Mouse (Mus musculus): Measurements from ENCODE around the gene Usp44. TPM values are rescaled to one million over a fixed set of nuclear protein-coding genes. Genes with fewer than 3 reads are reported as not detected.
A peak's percentile ranks its signal among the peaks of the same experiment; 100 is the strongest.
"Not testable (repeated sequence)": the region's sequence is repeated elsewhere in the genome, so short reads cannot be mapped to it uniquely, and the experiment has no call there.

Usp44 gene
- polyA plus RNA-seq, 1 experiment from 2014 or later, result not detected

DNA sequence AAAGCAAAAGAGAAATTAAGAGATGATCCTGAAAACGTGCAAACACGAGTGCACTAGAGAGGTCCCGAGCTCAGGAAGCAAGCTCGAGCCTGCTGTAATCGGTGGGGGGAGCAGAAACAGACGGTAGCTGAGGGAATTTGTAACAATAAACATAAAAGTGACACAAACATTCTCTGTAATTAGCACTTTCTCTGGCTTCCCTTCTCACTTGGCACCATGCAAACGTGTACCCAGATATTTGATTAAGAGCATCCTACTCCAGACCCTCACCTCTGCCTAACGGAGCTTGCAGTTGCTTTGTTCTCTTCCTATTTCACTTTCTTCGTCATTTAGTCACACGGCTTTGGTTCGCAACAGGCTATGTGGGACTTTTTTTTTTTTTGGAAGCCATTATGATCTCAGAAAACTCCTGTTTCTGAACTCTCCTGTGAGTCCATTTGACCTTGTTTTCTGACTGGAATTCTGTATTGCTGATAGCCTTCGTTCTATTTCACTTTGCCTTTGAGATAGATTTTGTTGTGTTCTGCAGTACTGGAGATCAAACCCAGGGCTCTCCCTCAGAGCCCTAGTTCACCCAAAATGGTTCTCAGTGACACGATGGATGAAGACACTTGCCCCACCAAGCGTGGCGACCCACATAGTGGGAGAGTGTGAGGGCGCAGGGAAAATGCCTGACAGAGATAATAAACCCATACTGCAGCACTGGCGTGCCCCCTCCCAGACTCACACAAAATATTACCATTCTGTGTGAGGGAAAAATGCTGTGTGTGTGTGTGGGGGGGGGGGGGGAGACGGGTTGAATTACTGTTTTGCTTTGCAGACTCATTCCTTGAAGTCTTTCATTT is 597 bp downstream of the Usp44 start:
- WGBS (ENCODE audit: missing documents), result 43% methylated on average over 18 of the region's 18 CpGs
- no peaks in the 10 kb centered on the region for H3K36me3 ChIP-seq (ENCODE audit: inconsistent target)
- no peak overlapping the region for H3K4me3 ChIP-seq (ENCODE audit: inconsistent target)
- H3K79me2 ChIP-seq (ENCODE audit: inconsistent target), result no peaks in the 10 kb centered on the region
- H3K27ac ChIP-seq, result no peak overlapping the region

DNA sequence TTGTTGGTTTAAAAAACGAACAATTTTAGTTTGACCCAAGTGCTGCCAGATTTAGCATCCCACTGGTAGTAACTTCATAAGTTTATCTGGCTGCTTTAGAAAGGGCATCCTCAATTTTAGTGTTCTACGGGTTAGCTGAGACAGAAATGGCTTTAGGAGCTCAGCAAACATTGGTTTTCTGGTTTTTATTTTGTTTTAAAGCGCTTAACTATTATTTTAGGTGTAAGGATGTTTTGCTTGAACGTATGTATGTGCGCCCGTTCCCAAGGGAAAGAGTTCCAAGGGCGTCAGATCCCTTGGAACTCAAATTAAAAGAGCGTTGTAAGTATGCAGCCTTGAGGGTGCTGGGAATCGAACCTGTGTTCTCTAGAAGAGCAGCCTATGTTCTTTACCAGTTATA is 1.5 kb downstream of the Usp44 start:
- H3K36me3 ChIP-seq (ENCODE audit: inconsistent target), result no peaks in the 10 kb centered on the region
- no peaks in the 10 kb centered on the region for H3K79me2 ChIP-seq (ENCODE audit: inconsistent target)
- no peak overlapping the region for H3K4me3 ChIP-seq (ENCODE audit: inconsistent target)
- no peak overlapping the region for H3K27ac ChIP-seq
- 83% methylated on average over 9 of the region's 9 CpGs for WGBS (ENCODE audit: missing documents)

- H3K79me2 ChIP-seq (ENCODE audit: inconsistent target), result no peaks in the 10 kb centered on the region
- 8% methylated on average over 16 of the region's 16 CpGs for WGBS (ENCODE audit: missing documents)
- no peak overlapping the region for H3K27ac ChIP-seq
- no peak overlapping the region for H3K4me3 ChIP-seq (ENCODE audit: inconsistent target)
- no peaks in the 10 kb centered on the region for H3K36me3 ChIP-seq (ENCODE audit: inconsistent target)
Observed at GRCm38 (mm10) chr10:93833370-93833698, 2.0 kb downstream of the Usp44 start.

DNA sequence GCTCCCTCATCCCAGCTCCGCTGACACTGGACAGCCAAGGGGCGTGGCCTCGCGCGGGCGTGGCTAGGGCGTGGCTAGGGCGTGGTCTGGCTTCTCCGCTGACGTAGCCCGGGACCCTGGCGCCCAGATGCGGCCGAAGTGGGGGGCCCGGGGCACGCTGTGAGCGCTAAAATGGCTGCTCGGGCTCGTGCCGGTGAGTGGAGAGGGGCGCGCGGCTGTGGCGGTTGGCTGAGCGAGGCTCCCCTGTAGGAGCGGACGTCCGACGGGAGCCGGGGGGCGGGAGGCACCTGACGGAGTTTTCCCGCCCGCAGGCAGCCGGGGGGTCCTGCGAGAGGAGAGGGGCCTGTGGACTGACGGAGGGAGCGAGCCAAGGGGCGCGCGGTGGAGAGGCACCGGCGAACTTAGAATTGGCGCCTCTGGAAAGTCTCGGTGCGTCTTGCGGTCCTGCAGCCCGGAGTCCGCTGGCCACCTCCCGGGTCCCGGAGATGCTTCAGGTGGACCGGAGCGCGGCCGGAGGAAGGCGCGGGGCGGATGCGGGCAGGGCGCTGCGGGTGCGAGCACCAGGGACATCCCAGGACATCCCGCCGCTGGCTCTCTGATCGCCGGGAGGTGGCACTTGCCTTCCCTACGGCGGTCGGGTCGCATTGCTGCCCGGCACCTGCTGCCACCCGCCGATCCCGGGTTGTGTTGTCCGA is 2.5 kb downstream of the Usp44 start:
- H3K27ac ChIP-seq, result no peak overlapping the region
- H3K79me2 ChIP-seq (ENCODE audit: inconsistent target), result no peaks in the 10 kb centered on the region
- no peaks in the 10 kb centered on the region for H3K36me3 ChIP-seq (ENCODE audit: inconsistent target)
- under 1% methylated on average over 74 of the region's 75 CpGs for WGBS (ENCODE audit: missing documents)
- H3K4me3 ChIP-seq (ENCODE audit: inconsistent target), result peak overlapping the region; percentile 20; the same call in 1 of the 2 replicates

DNA sequence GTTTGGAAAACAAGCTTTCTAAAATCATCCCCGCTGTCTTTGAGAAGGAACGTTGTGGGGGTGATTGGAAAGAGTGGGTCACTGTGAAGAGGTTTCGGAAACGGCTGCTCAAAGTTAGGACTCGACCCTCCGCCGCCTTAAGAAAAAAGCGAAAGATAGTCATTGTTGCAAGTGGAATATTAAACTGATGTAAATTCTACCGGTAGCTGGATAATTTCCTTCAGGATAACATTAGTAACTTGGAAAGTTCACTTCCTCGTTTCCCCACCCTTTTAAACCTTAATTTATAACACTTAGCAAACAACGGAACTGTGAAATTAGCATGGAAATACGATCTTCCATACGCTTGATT is 3.0 kb downstream of the Usp44 start:
- Histone ChIP-seq H3K79me2 (ENCODE audit: inconsistent target) (no peaks in the 10 kb centered on the region), H3K4me3 (ENCODE audit: inconsistent target) (peak overlapping the region; percentile 20; the same call in 1 of the 2 replicates)

GRCm38 (mm10) chr10:93835115-93835514 is 3.8 kb downstream of the Usp44 start:
- 92% methylated on average over 6 of the region's 7 CpGs for WGBS (ENCODE audit: missing documents)
- H3K4me3 ChIP-seq (ENCODE audit: inconsistent target); H3K36me3 ChIP-seq (ENCODE audit: inconsistent target); H3K79me2 ChIP-seq (ENCODE audit: inconsistent target); H3K27ac ChIP-seq: not testable (repeated sequence)

More for the DNA sequence above, 3.0 kb downstream of the Usp44 start:
- H3K36me3 ChIP-seq (ENCODE audit: inconsistent target), result no peaks in the 10 kb centered on the region
- H3K27ac ChIP-seq, result no peak overlapping the region
- WGBS (ENCODE audit: missing documents), result 8% methylated on average over 13 of the region's 13 CpGs

GRCm38 (mm10) chr10:93846706-93847105 is 15.4 kb downstream of the Usp44 start:
- 94% methylated on average over 11 of the region's 13 CpGs for WGBS (ENCODE audit: missing documents)
- Histone ChIP-seq H3K79me2 (ENCODE audit: inconsistent target) (no peaks in the 10 kb centered on the region), H3K4me3 (ENCODE audit: inconsistent target) (no peak overlapping the region), H3K36me3 (ENCODE audit: inconsistent target) (no peaks in the 10 kb centered on the region), H3K27ac (no peak overlapping the region)

DNA sequence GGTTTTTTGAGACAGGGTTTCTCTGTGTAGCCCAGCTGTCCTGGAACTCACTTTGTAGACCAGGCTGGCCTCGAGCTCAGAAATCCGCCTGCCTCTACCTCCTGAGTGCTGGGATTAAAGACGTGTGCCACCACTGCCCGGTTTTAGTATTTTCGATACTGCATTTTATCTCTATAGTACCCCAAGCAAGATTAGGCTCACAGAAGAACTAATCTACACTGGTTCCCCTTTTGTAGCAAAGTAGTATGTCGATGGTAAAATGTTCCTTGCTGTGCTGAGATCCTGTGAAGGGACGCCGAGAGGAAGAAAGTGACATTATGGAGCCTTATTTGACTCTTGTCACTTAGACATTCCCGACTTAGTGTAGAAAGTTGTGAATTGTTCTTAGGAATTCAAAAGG is 23.8 kb downstream of the Usp44 start:
- H3K36me3 ChIP-seq (ENCODE audit: inconsistent target), result no peaks in the 10 kb centered on the region
- no peak overlapping the region for H3K4me3 ChIP-seq (ENCODE audit: inconsistent target)
- H3K79me2 ChIP-seq (ENCODE audit: inconsistent target), result no peaks in the 10 kb centered on the region
- H3K27ac ChIP-seq, result no peak overlapping the region
- WGBS (ENCODE audit: missing documents), result 87% methylated on average over 8 of the region's 9 CpGs

DNA sequence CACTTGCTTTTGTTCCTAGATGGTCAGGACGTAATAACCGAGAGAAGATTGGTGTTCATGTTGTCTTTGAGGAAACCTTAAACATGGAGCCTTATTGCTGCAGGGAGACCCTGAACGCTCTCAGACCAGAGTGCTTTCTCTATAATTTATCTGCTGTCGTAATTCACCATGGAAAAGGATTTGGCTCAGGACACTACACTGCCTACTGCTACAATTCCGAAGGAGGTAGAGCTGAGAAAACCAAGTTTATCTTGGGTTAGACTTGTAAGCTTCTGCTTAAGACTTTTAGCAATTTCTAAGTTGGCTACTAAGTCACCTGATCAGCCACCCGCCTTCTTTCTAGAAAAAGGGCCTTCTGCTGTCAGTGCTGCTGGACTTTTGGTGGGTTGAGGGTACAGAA is 24.7 kb downstream of the Usp44 start:
- Histone ChIP-seq H3K27ac (no peak overlapping the region), H3K4me3 (ENCODE audit: inconsistent target) (no peak overlapping the region), H3K36me3 (ENCODE audit: inconsistent target) (no peaks in the 10 kb centered on the region), H3K79me2 (ENCODE audit: inconsistent target) (no peaks in the 10 kb centered on the region)
- WGBS (ENCODE audit: missing documents), result 89% methylated on average over 5 of the region's 6 CpGs

GRCm38 (mm10) chr10:93868401-93868800 is 37.0 kb downstream of the Usp44 start:
- WGBS (ENCODE audit: missing documents), result 94% methylated on average over 7 of the region's 7 CpGs
- Histone ChIP-seq H3K27ac (no peak overlapping the region), H3K36me3 (ENCODE audit: inconsistent target) (peaks cover 79% of the 10 kb centered on the region), H3K4me3 (ENCODE audit: inconsistent target) (no peak overlapping the region), H3K79me2 (ENCODE audit: inconsistent target) (no peaks in the 10 kb centered on the region)

DNA sequence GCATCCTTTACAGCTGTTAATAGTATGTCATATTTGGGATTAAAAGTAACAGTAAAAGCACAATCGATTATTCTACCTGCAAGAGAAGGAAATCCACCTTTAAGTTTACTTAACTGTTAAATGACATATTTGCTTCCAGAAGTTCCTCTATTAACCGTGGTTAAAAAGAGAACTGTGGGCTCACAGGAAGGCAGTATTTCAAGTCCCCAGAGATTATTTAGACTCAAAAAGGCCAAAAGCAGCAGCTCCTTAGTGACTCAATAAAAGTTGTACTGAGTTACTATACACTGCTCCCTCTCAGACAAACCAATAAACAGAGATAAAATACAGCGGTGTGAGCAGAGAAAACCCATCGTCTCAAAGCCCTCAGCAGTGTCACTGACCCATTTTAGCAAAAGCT is 37.5 kb downstream of the Usp44 start:
- H3K27ac ChIP-seq, result no peak overlapping the region
- H3K4me3 ChIP-seq (ENCODE audit: inconsistent target), result no peak overlapping the region
- 48% methylated on average over 4 of the region's 4 CpGs for WGBS (ENCODE audit: missing documents)
- H3K36me3 ChIP-seq (ENCODE audit: inconsistent target), result peaks cover 82% of the 10 kb centered on the region
- H3K79me2 ChIP-seq (ENCODE audit: inconsistent target), result no peaks in the 10 kb centered on the region

- Histone ChIP-seq H3K4me3 (ENCODE audit: inconsistent target) (no peak overlapping the region), H3K36me3 (ENCODE audit: inconsistent target) (peaks cover 46% of the 10 kb centered on the region), H3K79me2 (ENCODE audit: inconsistent target) (peaks cover 58% of the 10 kb centered on the region), H3K27ac (no peak overlapping the region)
- 100% methylated on average over 1 of the region's 1 CpGs for WGBS (ENCODE audit: missing documents)
Observed at GRCm38 (mm10) chr10:93876772-93877171, 45.4 kb downstream of the Usp44 start.

DNA sequence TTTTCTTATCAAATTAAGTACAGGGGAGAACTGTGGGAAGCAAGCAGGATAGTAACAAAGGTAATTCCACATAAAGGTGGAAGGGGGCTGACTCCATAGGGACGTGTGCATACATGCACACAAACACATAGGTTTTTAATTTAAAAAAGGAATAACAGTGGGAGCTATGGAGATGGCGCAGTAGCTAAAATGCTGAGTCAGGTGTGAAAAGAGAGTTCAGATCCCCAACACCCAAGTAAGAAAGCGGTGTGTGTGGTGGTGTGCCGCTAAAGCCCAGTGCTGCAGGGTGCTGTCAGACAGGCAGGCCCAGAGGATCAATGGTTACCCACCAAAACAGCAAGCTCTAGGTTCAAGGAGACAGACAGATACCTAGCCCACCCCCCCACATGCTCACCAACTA is 47.4 kb downstream of the Usp44 start:
- peaks cover 36% of the 10 kb centered on the region for H3K36me3 ChIP-seq (ENCODE audit: inconsistent target)
- H3K27ac ChIP-seq, result no peak overlapping the region
- H3K79me2 ChIP-seq (ENCODE audit: inconsistent target), result peaks cover 78% of the 10 kb centered on the region
- WGBS (ENCODE audit: missing documents), result 100% methylated on average over 4 of the region's 4 CpGs
- no peak overlapping the region for H3K4me3 ChIP-seq (ENCODE audit: inconsistent target)

GRCm38 (mm10) chr10:93881918-93882317 is 50.6 kb downstream of the Usp44 start:
- Histone ChIP-seq H3K79me2 (ENCODE audit: inconsistent target) (peaks cover 97% of the 10 kb centered on the region), H3K27ac (no peak overlapping the region), H3K4me3 (ENCODE audit: inconsistent target) (no peak overlapping the region), H3K36me3 (ENCODE audit: inconsistent target) (peaks cover 24% of the 10 kb centered on the region)

DNA sequence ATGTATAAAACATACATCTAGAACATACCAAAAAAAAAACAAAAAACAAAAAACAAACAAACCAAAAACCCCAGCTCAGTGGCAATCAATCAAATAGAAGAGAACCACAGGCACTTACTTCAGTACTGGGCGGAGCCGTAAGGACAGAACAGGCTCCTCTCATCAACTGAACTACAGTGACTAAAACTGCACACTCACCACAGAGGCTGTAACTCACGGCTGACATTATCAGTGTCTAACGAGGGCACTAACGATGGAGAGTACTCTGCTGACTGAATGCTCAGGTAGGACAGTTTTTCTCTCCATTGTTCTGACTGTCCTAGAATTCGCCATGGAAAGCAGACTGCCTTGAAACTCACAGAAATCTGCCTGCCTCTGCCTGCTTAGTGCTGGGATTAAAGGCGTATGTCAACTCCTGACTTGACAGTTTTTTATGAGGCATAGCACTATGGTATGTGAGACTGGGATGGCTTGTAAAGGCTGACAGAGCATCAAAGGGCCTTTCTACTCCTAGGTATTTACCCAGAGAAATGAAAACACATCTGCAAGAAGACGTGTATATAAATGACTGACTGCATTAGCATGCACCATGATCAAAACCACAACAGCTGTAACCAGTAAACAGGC is 51.5 kb downstream of the Usp44 start:
- Histone ChIP-seq H3K79me2 (ENCODE audit: inconsistent target) (peaks cover 100% of the 10 kb centered on the region), H3K36me3 (ENCODE audit: inconsistent target) (peaks cover 23% of the 10 kb centered on the region; the same call in 1 of the 2 replicates), H3K4me3 (ENCODE audit: inconsistent target) (no peak overlapping the region), H3K27ac (no peak overlapping the region)
- WGBS (ENCODE audit: missing documents), result 82% methylated on average over 8 of the region's 8 CpGs
